Mouse (Mus musculus): ENCODE measurements around the gene Hoxa7.

Gene Hoxa7

DNA sequence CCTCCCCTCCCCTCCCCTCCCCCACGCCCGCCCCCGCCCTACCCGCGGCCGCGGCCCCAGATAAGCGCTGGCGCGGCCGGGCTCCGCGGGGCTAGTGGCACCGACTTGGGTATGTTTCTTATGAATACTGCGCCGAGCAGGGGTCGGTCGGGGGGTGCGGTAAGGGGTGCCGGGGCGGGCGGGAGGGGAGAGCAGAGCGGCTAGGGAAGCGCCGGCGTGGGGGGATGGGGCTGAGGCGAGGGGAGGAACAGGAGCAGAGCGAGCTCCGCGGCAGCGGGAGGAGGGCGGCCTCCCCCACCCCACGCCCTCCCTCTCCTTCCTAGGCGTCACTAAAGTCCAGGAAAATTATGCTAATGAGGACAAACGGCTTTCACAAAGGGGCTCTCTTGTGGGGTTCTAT lies 45.8 kb downstream of the Hoxa7 start:
- DNase-seq (ENCODE audit: low spot score), result no peak

DNA sequence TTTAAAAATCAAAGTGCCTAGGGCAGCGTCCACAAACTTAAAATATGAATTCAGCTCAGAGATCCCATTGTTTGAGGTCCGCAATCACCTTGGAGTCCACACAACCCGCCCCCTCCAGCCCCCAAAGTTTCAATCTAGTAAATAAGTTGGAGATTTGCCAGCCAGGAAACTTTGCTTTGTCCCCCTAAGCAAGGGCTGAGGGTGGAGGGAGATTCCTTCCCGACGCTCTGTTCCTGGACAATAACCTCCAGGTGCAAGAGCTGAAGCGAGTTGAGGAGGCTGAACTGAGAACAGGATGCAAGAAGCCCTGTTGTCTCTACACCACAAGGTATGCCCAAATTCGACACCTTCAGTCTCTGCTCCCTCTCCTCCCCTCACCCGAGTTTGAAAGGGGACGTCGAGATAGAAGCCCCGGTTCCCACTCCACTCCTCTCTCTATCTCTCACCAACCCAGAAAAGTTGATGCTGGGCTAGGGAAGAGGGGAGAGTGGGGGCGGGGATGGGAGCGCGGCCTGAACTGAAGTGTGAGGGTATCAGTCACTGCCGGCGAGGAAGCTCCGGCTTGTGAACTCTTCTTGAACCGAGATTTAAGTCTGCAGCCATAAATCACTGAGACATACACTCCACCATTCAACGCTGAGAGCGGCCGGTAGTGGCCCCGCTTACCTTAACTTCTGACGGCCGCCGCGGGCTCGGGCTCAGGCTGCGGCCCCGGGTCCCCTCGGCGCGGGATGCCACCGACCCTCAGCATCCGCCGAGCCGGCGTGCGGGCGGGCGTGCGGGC lies 46.5 kb downstream of the Hoxa7 start:
- no peak for DNase-seq (ENCODE audit: low spot score)

DNA sequence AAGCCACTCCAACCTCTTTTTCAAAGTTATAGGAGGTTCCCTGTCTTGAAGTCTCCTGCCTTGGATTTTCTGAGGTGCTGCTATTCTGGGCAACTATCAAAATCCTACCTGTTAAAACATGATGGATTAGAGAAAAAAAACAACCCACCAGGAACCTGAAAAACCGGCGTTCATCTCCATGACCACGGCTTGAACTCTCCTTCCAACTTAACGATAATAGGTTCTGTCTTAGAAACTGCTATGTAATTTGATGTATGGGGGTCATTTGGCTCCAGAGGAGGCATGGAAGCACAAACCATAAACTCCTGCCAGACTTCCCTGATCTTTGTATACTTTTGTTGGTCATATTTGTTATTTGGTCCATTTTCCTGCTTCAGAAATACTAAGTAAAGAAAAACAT lies 48.0 kb downstream of the Hoxa7 start:
- no peak for DNase-seq (ENCODE audit: low spot score)

DNA sequence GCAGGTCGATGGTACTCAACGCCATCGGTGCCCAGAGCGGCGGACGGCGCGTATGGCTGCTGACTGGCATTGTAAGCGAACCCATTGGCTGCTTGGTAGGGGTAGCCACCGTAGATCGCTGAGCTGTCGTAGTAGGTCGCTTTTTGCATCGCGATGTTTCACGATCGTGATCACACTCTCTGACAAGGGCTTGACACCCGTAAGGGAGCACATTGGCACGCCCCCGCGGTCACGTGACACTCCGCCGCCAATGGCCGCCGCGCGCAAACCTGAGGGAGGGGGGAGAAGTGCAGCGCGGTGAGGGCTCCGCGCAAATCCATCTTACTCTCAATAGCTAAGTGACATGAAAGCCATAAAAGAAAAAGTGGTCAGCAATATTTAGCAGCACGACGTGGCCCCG lies 49.2 kb downstream of the Hoxa7 start:
- no peak for DNase-seq (ENCODE audit: low spot score)

DNA sequence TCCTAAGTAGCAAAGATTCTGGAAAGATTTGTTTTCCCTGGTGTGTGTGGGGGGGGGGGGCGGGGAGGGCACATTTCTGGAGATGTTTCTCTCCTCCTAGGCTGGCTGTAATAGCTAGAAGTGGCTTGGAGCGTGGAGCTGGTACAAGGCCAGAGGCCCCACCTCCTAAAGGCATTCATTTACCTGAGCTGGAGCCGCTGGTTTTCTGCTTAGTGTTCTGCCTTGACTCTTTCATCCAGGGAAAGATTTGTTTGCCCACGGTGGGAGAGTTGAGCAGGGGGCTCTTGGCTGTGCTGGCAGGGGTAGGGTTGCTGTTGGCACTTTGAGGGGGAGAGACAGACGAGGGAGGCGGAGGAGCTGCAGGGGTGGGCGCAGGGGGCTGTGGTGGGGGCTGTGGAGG lies 49.7 kb downstream of the Hoxa7 start:
- no peak for DNase-seq (ENCODE audit: low spot score)

DNA sequence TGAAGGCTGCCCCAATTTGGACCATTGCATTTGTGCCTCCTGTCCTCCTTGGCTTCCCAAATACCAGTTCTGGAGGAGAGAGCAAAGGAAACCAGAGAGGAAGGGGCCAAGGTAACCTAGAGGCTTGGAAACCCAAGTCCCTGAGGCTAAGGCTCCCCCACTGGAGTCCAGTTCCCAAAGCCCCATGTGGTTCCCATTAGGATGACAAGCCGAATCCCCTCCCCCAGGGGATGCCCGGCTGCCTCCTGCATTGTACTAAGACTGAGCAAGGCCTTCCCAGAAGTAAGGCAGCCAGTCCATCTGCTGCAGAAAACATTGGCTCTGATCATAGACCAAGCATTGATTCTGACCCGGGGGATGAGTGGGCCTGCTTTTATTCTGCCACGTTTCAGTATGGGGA lies 50.3 kb downstream of the Hoxa7 start:
- no peak for DNase-seq (ENCODE audit: low spot score)

DNA sequence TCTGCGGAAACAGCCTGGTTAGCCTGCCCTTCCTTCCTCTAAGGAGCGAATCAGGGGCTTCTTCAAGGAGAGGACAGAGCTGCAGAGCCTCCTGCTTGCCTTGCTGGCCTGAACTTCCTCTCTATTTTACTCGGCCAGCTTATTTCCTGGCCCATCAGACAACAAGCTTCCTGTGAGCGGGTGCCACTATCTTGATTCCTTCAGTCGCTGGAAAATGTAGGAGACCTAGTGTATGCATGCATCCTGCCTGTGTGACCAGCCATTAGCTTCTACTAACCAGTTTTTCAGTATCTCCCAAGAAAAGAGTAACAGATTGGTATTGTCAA lies 50.8 kb downstream of the Hoxa7 start:
- DNase-seq (ENCODE audit: low spot score), result no peak

DNA sequence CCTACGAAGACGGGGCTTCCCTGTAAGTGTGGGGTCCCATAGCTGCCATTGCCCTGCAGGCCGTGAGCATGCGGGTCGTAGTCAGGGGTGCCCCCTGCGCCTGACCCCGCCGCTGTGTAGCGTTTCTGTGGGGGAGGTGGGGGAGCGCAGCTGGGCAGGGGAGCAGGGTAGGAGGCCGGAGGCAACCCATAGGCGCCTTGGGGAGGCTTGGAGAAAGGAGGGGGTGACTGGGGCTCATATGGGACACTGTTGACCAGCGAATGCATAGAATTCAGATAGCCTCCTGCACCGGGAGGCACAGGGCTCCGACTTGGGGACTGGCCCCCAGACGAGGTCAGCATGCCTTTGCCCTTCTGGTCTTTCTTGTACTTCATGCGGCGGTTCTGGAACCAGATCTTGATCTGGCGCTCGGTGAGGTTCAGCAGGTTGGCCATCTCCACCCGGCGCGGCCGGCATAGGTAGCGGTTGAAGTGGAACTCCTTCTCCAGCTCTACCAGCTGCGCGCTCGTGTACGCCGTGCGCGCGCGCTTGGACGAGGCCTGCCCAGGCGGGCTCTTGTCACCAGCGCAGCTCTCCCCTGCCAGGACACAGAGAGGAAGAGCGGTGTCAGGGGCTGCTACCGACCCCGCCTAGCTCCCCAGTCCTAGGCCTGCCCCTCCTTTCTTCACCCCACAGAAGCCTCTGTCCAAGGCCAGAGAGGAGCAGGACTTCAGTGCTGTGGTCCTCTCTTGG lies 51.3 kb downstream of the Hoxa7 start:
- DNase-seq (ENCODE audit: low spot score), result no peak

DNA sequence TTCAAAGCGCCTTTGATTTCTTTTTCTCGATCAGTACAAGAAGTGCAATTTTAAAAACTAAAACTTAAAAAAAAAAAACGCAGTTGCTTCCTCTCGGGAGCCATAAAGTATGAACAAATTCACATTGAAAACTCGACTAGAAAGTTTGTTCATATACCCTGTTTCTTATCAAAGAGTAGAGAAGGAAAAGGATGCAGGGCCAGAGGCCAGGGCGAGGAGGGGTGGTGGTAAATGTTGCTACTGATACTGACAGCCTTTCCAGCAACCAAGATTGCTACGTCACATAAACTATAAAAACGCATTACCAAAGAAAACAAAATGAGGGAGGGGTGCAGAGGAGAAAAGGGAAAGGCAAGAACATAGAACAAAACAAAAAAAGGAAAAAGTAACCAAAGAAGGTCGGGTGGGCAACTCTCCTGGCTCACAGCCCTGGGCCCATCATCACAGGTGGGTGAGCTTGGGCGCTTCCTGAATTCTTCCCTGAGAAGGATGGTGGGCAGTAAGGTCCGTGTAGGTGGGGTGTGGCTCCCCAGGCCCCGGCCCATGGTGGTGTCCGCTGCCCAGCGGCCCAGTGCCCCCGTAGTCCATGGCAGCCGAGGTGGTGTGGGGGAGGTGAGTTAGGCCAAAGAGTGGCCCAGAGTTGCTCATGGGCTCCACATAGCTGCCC lies 52.0 kb downstream of the Hoxa7 start:
- DNase-seq (ENCODE audit: low spot score), result no peak

DNA sequence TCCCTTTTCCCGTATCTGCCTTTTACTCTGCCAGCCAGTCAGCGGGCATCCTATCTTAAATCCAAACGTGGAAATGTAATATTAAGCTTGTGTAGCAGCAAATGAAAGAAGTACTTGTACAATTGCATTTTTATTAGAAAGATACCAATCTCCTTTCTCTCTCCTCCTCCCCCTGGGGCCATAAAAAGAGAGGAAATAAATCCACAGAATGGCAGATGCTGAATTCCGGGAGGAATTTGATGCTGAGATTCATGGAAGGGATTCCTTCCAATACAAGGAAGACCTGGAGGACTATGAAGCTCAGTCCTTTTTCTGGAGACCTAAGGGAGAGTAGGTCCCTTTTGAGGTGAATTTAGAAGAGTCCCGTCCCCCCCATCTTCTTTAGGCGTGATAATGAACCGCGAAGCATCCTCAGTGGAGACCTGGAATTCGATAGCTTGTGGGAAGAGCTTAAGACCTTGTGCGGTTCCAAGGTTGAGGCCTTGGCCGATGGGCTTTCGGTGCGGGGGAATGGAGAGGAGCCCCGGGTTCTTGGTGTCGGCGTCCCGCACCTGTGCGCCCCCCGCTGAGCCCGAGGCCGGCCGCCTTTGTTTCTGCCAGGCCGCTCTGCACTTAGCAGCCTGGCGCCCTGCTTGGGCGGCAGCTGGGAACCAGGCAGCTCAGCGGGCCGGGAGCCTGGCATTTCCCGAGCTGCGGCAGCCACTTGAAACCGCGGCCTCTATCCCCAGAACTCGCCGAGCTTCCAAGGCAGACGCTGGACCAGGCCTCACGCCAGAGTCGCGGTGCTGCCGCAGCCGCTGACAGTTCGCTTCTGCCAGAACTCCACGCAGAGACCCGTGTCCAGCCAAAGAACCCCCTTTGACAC lies 53.2 kb downstream of the Hoxa7 start:
- DNase-seq (ENCODE audit: low spot score), result no peak

DNA sequence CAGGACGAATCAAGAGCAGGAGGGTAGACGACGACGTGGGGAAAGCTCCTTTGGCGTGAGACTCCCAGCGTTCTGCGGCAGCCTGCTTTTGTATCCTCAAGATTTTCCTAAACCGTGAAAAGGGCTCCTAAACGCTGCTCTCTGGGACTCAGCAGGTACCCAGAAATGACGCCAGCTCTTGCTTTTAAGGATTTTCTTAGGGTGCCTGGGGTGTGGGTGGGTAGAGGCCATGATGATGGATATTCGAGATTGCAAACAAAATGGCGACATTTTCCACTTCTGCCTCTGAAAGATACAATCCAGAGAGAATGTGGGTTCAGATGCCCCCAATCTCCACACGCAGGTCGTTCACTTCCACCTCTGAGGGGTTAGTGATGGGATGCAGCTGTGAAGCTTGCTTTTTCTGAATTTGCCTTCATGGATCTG lies 53.9 kb downstream of the Hoxa7 start:
- DNase-seq (ENCODE audit: low spot score), result no peak

DNA sequence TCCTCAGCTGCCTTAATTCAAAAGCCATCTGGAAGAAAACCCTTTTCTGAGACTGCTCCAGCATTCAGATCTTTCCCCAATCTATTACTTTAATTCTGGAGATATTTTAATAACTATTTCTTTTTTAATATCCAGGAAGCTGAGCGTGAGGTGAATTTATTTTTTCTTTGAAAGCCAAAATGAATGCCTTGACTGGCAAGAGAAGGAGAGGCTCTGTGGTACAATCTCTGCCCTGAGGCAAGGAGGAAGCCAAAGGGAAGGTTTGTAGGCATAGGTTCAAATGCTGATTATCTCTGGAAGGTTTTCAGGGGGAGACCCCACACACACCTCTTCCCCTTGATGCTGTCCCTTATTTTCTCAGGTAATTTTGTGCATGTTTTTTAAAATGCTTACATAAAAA lies 54.5 kb downstream of the Hoxa7 start:
- no peak for DNase-seq (ENCODE audit: low spot score)

DNA sequence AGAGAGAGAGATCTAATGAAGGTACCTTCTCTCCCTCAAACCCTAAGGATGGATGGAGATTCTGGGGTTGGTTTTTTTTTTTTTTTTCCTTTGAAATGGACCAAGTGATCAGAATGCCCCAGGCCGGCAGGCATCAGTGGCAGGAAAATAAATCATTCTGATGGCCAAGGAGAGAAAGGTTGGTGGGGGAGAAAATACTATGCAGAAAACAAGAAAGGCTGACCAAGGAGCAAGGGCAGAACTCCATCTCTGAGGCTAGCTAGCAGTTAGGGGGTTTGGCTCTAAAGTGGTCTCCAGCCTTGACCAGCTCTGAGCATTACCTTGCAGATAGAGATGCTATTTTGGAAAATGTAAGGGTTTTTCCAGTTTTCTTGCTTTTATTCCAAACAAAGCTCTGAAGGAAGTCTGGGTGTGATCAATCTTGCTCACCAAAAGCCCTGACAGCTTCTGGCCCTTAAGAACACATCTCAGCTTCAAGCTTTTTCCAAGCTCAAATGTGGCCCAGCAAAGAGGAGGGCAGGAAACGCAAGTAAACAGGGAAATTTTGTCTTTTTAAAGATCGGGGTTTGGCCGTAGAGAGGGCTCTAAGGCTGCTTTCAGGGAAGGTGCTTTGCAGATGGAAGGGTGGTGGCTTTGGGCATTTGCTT lies 55.1 kb downstream of the Hoxa7 start:
- DNase-seq (ENCODE audit: low spot score), result no peak

DNA sequence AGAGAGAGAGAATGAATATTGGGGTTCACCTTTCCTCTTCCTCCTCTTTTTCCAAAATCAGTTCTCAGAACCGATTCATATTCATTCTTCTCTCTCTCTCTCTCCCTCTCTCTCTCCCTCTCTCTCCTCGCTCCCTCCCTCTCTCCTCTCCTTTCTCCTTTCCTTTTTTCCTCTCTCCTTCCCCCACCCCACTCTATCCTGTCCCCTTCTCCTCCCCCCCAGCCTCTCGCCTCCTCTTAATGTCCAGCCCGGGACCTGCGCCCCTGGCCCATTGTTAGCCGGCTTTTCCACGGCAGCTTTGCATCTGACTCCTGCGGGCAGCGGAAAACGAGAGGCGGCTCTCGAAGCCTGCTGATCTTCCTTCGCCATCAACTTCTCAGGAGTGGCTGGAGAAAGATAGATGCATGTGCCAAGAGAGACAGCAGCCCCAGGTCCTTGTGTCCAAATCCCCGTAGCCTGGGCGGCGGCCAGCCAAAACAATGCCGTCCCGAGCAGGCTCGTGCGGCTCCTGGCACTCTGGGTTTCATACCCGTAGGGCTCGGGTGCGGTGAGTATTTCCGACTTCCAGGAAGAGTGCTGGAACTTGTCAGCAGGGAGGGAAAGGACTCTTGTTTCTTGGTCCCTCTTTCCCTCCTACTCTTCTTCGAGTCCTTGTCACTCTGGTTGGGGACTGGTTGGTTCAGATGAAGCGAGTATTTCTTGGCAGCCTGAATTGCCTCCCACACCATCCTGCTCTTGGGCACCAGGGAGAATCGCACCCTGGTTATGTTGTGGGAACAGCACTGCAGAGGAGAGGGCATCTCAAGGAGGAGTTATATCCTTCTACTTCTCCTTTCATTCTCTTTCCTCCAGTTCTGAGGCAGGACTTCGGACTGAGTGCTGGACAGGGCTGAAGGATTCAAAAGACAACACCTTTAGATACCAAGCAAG lies 55.9 kb downstream of the Hoxa7 start:
- DNase-seq (ENCODE audit: low spot score), result no peak

DNA sequence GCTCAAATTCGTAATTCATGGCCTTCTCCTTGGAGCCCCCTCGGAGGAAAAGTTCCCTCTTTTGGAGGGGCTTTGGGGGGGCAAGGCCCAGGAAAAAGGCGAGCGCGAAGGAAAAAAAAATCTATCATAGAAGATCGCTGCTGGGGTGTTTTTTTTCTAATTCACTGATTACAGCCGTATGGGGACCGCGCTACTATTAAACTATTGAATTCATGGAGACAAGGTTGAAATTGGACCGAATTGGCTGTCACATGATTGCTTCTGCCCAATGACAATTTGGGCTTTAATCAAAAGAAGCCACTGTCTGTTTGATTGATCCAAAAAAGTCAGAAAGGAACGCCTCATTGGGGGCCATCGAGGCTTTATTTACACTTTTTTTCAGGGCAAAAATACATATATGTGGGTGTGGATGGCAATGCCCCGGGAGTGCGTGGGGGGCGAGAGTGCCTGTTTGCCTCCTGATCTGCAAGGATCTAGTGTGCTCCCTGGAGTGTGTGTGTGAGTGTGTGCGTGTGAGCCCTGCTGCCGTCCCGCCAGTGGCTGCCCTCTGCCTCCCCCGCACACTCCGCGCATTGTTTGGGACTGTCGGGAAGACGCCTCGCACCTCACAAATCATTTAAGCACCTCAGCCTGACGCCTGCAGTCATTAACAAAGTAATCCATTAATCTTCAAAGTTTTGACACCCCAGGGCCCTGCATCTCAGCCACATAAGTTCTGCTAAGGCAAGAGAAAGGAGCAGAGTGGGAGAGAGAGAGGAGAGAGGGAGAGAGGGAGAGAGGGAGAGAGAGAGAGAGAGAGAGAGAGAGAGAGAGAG lies 56.8 kb downstream of the Hoxa7 start, which contains the start of gene Hoxa2:
Hoxa2 (minus strand) TSS at position 206 of the 815 bp plus-strand sequence.
- no peak for DNase-seq (ENCODE audit: low spot score)
